Mouse (Mus musculus) bone marrow, adult 2 months (tissue): Measurements from ENCODE around the gene Kcnip1.

Experiments
- CTCF ChIP-seq: fragments of 200-500 bp; IDR thresholded peaks from 2 replicates; pipeline ENCODE4 v1.5.1; 2011; ENCODE audit warnings: low read length, control low read depth; ENCODE audit not compliant: control insufficient read depth, insufficient read depth
- POLR2A ChIP-seq: fragments of 200-500 bp; IDR thresholded peaks from 2 replicates; pipeline ENCODE4 v1.6.1; 2011; ENCODE audit warnings: low read depth, mild to moderate bottlenecking, control low read depth, low read length, borderline replicate concordance; ENCODE audit not compliant: control insufficient read depth

DNA sequence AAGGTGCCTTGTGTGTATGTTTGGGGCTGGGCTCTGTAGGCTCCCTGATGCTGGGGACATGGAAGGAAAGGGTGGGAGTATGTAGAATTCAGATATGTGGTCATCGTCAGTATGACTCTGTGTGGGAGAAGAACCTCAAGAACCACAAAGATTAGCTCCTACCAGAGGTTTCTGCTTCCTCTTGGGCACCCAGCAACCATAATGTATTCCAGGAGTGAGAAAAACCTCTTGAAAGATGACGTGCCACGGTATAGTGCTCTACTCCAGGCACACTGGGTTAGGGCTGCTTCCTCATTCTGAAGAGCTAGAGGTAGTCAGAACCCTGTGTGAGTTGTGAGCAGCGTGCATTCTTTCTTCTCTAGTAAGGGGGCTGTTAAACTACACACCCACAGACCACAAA, 25.2 kb downstream of the Kcnip1 start:
- TF ChIP-seq POLR2A (no peak), CTCF (no peak)
